Mouse (Mus musculus): ENCODE measurements at regions not wholly inside any gene's neighbourhood (a gene's known extent, or its start where the extent isn't known, plus 50 kb on each side); places are given as distances from the start of the nearest gene placed in this dataset.

- no peak for DNase-seq (ENCODE audit: low read depth, low spot score)
These were observed 285.0 kb upstream of the Bmper start for GRCm38 (mm10) chr9:22937686-22938391.

GRCm38 (mm10) chr9:22944992-22945391, 277.9 kb upstream of the Bmper start:
- DNase-seq (ENCODE audit: low read depth, low spot score), result no peak

GRCm38 (mm10) chr9:22945426-22945955, 277.4 kb upstream of the Bmper start:
- DNase-seq (ENCODE audit: low read depth, low spot score), result no peak

- DNase-seq (ENCODE audit: low read depth, low spot score), result no peak
These were observed 270.1 kb upstream of the Bmper start for GRCm38 (mm10) chr9:22952571-22953442.

GRCm38 (mm10) chr9:22962269-22962815, 260.5 kb upstream of the Bmper start:
- DNase-seq (ENCODE audit: low read depth, low spot score), result no peak

GRCm38 (mm10) chr9:22971312-22971711, 251.6 kb upstream of the Bmper start:
- DNase-seq (ENCODE audit: low read depth, low spot score), result no peak

GRCm38 (mm10) chr9:22976748-22977147, 246.1 kb upstream of the Bmper start:
- DNase-seq (ENCODE audit: low read depth, low spot score), result no peak

- DNase-seq (ENCODE audit: low read depth, low spot score), result no peak
These were observed 243.2 kb upstream of the Bmper start for GRCm38 (mm10) chr9:22979627-22980026.

GRCm38 (mm10) chr9:22989508-22989907, 233.4 kb upstream of the Bmper start:
- DNase-seq (ENCODE audit: low read depth, low spot score), result no peak

GRCm38 (mm10) chr9:22993531-22993930, 229.3 kb upstream of the Bmper start:
- no peak for DNase-seq (ENCODE audit: low read depth, low spot score)

- DNase-seq (ENCODE audit: low read depth, low spot score), result no peak
These were observed 227.3 kb upstream of the Bmper start for GRCm38 (mm10) chr9:22995564-22995963.

GRCm38 (mm10) chr9:22998306-22998705, 224.6 kb upstream of the Bmper start:
- DNase-seq (ENCODE audit: low read depth, low spot score), result no peak

- DNase-seq (ENCODE audit: low read depth, low spot score), result no peak
These were observed 223.7 kb upstream of the Bmper start for GRCm38 (mm10) chr9:22999181-22999580.

GRCm38 (mm10) chr9:23000200-23000599, 222.7 kb upstream of the Bmper start:
- no peak for DNase-seq (ENCODE audit: low read depth, low spot score)

GRCm38 (mm10) chr9:23003195-23004061, 219.4 kb upstream of the Bmper start:
- no peak for DNase-seq (ENCODE audit: low read depth, low spot score)

- DNase-seq (ENCODE audit: low read depth, low spot score), result no peak
These were observed 217.9 kb upstream of the Bmper start for GRCm38 (mm10) chr9:23005005-23005404.

GRCm38 (mm10) chr9:23009462-23010183, 213.3 kb upstream of the Bmper start:
- DNase-seq (ENCODE audit: low read depth, low spot score), result no peak

GRCm38 (mm10) chr9:23011316-23011959, 211.4 kb upstream of the Bmper start:
- no peak for DNase-seq (ENCODE audit: low read depth, low spot score)

GRCm38 (mm10) chr9:23012130-23012529, 210.7 kb upstream of the Bmper start:
- no peak for DNase-seq (ENCODE audit: low read depth, low spot score)

GRCm38 (mm10) chr9:23016733-23017132, 206.1 kb upstream of the Bmper start:
- DNase-seq (ENCODE audit: low read depth, low spot score), result no peak

Measured in retina, adult 2 months (tissue).